Mouse (Mus musculus): ENCODE measurements around the gene Gucd1.
"Not testable (repeated sequence)": the region's sequence is repeated elsewhere in the genome, so short reads cannot be mapped to it uniquely, and the experiment has no call there.

Gene Gucd1

DNA sequence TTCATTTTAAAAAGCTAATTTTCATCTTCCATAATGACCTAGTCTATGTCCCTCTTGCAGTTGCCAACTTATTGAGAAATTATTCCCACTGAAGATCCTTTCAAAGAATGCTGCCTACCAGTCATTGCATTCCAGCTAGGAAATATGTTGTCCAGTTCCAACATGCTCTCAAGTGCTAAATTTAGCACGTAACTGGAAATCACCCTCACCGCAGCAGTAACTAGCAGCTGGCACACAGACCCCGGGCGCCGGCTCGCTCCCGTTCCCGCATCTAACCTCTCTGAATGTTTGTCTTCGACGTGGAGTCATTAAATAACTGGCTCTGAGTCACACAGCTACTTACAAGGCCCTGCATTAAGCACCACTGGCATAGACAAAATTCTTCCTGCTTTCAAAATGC lies 139.1 kb downstream of the Gucd1 start:
- in situ Hi-C loops (cut with MboI), result no loop called here

- in situ Hi-C loops (cut with MboI), result not testable (repeated sequence)
Observed at GRCm38 (mm10) chr10:75373655-75374351, 144.0 kb downstream of the Gucd1 start.

- in situ Hi-C loops (cut with MboI), result no loop called here
Observed at GRCm38 (mm10) chr10:75365231-75365633, 152.5 kb downstream of the Gucd1 start.

GRCm38 (mm10) chr10:75364796-75365195 lies 153.0 kb downstream of the Gucd1 start:
- in situ Hi-C loops (cut with MboI), result no loop called here

DNA sequence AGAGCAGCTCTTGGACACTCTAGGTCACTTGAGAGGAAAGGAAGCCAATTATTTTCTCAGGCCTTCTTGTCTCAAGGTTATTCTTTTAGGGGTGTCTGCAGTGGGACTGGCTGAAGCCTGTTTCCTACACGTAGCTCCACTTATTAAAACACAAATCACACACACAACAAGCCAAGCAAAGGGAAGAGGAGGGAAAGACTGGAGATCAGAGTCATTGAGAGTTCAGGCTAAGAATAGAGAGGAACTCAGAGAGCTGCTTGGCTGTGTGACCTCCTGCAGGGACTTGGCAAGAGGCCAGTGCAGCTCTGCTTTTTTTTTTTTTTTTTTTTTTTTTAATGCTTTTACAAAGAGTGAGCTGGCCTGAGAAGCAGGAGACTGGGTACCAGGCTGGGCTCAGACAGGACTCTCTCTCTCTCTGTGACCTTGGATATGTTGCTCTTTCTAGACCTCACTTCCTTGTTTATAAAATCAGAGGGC lies 153.5 kb downstream of the Gucd1 start:
- in situ Hi-C loops (cut with MboI), result not testable (repeated sequence)

- in situ Hi-C loops (cut with MboI), result no loop called here
Observed at GRCm38 (mm10) chr10:75355341-75355740, 162.4 kb downstream of the Gucd1 start.

GRCm38 (mm10) chr10:75353838-75354241 lies 163.9 kb downstream of the Gucd1 start:
- in situ Hi-C loops (cut with MboI), result not testable (repeated sequence)

DNA sequence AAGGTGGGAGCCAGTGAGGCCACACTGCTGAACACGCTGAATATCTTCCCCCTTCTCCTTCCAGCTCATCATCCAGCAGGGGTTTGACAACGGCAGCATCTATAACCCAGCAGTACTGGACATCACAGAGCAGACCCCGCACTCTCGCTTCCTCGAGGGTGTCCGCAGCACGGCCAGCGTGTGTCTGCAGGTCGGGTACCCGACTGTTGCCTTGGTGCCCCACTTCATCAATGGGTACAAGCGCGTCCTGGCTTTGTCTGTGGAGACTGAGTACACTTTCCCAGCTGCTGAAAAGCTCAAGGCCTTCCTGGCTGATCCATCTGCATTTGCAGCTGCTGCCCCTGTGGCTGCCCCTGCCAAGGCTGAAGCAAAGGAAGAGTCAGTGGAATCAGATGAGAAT lies 165.2 kb downstream of the Gucd1 start:
- in situ Hi-C loops (cut with MboI), result no loop called here

DNA sequence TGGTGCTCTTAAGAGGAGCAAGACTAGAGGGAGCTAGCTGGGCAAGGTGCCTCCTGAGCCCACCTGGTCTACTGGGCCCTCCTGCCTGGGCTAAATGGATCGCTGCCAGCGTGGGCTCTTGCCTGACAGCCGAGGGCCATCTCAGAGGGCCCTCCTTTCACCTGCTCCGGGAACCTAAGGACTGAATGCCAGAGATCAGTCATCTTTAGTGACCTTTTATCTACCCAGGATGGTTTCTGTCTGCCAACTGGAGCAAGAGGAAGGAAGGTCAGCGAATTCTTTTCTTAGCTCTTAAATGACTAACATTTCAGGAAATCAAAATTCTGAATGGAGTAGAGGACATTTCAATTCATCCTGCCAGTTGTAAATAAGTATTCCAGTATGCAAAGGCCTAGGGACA lies 167.2 kb downstream of the Gucd1 start:
- in situ Hi-C loops (cut with MboI), result no loop called here

GRCm38 (mm10) chr10:75345265-75345664 lies 172.5 kb downstream of the Gucd1 start:
- in situ Hi-C loops (cut with MboI), result no loop called here

DNA sequence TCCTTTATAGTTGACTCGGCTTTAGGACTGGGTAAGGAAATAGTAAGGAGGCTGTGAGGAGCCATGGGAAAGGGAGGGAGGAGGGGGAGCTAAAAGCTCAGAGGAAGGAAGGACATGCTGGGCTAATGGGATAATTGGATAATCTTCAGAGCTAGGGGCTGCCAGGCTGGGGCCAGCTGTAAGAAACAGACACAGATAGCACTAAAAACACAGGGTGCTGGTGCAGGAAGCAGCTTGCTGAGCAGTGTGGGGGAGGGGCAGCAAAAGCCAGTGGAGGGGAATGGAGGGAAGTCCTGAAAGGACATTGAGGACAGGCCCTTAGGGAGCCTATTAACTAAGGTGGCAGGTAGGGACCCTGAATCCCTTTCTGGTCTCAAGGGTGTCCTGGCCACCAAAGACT lies 173.2 kb downstream of the Gucd1 start:
- in situ Hi-C loops (cut with MboI), result not testable (repeated sequence)

DNA sequence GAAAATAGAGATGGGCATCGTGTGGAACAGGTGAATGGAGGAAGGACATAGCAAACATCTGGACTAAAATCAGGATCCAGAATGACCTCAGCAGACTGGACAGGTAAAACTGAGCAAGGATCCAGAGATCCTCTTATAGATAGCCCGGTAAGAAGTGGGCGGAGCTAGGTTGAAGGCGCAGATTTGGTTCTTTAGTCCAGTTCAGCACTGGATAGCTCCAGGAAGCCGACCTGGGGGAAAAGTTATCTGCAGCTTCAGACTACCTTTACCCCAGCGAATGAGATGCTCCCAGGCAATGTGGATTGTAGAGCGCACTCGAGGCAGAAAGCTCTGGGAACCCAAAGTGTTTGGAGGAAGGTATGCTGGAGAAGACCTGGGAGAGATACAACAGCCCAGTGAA lies 175.8 kb downstream of the Gucd1 start:
- in situ Hi-C loops (cut with MboI), result no loop called here

DNA sequence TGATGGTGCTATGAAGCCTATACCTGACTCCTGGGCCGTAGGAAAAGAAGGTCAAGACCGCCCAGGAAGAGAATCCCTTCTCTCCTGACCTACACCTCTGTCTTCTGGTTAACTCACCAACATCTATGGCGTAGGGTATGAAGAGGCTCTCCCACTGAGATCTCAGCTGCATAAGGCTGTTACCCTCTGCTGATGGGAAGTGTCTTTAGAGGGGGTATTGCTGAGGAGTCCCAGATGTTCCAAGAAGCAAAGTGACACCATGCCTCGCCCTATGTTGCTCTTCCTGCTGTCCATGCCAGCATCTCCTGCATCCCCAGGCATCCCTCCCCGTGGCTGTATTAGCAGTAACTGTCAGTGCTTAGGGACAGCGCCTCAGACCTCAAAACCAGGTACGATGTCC lies 178.4 kb downstream of the Gucd1 start:
- in situ Hi-C loops (cut with MboI), result no loop called here

DNA sequence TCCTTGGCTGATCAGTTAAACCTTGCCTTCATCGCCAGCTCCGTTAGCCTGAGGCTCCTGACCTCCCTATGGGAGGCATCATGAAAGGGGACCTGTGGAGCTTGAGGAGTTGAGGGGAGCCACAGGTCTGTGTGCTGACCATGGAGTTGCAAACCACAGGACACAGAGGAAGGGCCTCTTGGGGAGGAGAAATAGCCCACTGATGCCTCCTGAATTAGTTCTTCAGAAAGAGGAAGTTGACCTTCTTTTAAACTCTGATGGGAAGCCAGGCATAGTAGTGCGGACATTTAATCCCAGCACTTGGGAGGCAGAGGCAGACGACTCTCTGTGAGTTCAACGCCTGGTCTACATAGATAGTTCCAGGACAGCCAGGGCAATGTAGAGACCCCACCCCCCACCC lies 178.9 kb downstream of the Gucd1 start:
- in situ Hi-C loops (cut with MboI), result no loop called here

- in situ Hi-C loops (cut with MboI), result no loop called here
Observed at GRCm38 (mm10) chr10:75337231-75337630, 180.5 kb downstream of the Gucd1 start.

DNA sequence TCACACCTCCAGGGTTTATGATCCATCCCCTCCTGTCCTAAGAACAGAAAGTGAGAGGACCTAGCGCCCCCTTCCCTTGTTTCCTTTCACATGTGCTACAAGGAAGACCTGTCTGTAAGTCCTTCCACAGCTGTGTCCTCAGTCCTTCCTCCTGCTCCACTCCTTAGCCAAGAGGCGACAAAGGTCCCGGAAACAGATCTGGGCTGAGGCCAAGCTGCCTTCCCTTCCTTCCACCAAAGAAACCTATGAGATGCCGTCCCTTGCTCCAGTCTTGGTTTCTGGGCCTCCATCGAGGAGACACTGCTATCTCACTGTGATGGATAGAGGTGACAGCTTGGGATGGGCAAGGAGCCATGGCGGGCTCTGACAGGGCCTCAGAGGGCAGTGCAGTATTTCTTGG lies 182.7 kb downstream of the Gucd1 start:
- in situ Hi-C loops (cut with MboI), result no loop called here

- in situ Hi-C loops (cut with MboI), result no loop called here
Observed at GRCm38 (mm10) chr10:75334175-75334574, 183.6 kb downstream of the Gucd1 start.

DNA sequence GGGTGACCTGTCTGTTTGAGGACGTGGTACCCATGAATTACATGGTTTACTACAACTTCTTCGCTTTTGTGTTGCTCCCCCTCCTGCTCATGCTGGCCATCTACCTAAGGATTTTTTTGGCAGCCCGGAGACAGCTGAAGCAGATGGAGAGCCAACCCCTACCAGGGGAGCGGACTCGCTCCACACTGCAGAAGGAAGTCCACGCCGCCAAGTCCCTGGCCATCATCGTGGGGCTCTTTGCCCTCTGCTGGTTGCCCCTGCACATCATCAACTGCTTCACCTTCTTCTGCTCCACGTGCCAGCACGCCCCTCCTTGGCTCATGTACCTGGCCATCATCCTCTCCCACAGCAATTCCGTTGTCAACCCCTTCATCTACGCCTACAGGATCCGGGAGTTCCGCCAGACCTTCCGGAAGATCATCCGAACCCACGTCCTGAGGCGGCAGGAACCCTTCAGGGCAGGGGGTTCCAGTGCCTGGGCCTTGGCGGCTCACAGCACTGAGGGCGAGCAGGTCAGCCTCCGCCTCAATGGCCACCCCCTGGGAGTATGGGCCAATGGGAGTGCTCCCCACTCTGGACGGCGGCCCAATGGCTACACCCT lies 184.5 kb downstream of the Gucd1 start:
- in situ Hi-C loops (cut with MboI), result no loop called here

GRCm38 (mm10) chr10:75332268-75332667 lies 185.5 kb downstream of the Gucd1 start:
- in situ Hi-C loops (cut with MboI), result no loop called here

GRCm38 (mm10) chr10:75328201-75328704 lies 189.5 kb downstream of the Gucd1 start:
- in situ Hi-C loops (cut with MboI), result no loop called here

- in situ Hi-C loops (cut with MboI), result no loop called here
Observed at GRCm38 (mm10) chr10:75327081-75327480, 190.7 kb downstream of the Gucd1 start.

- in situ Hi-C loops (cut with MboI), result no loop called here
Observed at GRCm38 (mm10) chr10:75326553-75326952, 191.2 kb downstream of the Gucd1 start.

GRCm38 (mm10) chr10:75325821-75326220 lies 192.0 kb downstream of the Gucd1 start:
- in situ Hi-C loops (cut with MboI), result no loop called here
